Mouse (Mus musculus): ENCODE results near the gene Upk3bl.
"Not testable (repeated sequence)": the region's sequence is repeated elsewhere in the genome, so short reads cannot be mapped to it uniquely, and the experiment has no call there.

Upk3bl gene

GRCm38 (mm10) chr5:136084891-136085651 lies 30.8 kb downstream of the Upk3bl start:
- no peak for DNase-seq (ENCODE audit: low spot score)

- DNase-seq (ENCODE audit: low spot score): no peak
Observed at GRCm38 (mm10) chr5:136086290-136086689, 32.0 kb downstream of the Upk3bl start.

- DNase-seq (ENCODE audit: low spot score): no peak
Observed at GRCm38 (mm10) chr5:136088821-136089575, 34.7 kb downstream of the Upk3bl start.

- DNase-seq (ENCODE audit: low spot score): no peak
Observed at GRCm38 (mm10) chr5:136091927-136092326, 37.6 kb downstream of the Upk3bl start.

- no peak for DNase-seq (ENCODE audit: low spot score)
Observed at GRCm38 (mm10) chr5:136094249-136095010, 40.1 kb downstream of the Upk3bl start.

- no peak for DNase-seq (ENCODE audit: low spot score)
Observed at GRCm38 (mm10) chr5:136095089-136095488, 40.8 kb downstream of the Upk3bl start.

- no peak for DNase-seq (ENCODE audit: low spot score)
Observed at GRCm38 (mm10) chr5:136098536-136098935, 44.2 kb downstream of the Upk3bl start.

GRCm38 (mm10) chr5:136102099-136102820 lies 48.0 kb downstream of the Upk3bl start:
- DNase-seq (ENCODE audit: low spot score): peak; percentile 37

- DNase-seq (ENCODE audit: low spot score): peak; percentile 19
Observed at GRCm38 (mm10) chr5:136104511-136104910, 50.2 kb downstream of the Upk3bl start.

- no peak for DNase-seq (ENCODE audit: low spot score)
Observed at GRCm38 (mm10) chr5:136108486-136108885, 54.2 kb downstream of the Upk3bl start.

GRCm38 (mm10) chr5:136109042-136109441 lies 54.8 kb downstream of the Upk3bl start:
- no peak for DNase-seq (ENCODE audit: low spot score)

- DNase-seq (ENCODE audit: low spot score): not testable (repeated sequence)
Observed at GRCm38 (mm10) chr5:136113546-136113945, 59.3 kb downstream of the Upk3bl start.
